Mouse (Mus musculus) kidney, postnatal 0 days (tissue): Measurements from ENCODE around the gene 1190002N15Rik. TPM values are rescaled to one million over a fixed set of nuclear protein-coding genes. Genes with fewer than 3 reads are reported as not detected.

Source experiments
- ATAC-seq: fragments of 200-750 bp; cut with Nextera tagmentation; replicated peaks from 2 replicates; pipeline ENCODE4 v1.8.0; 2017; ENCODE audit warnings: low read depth, moderate number of reproducible peaks, moderate TSS enrichment, moderate library complexity; ENCODE audit not compliant: low FRiP score
- DNase-seq: peaks from one replicate; pipeline ENCODE4 v3.0.0-alpha.2; 2016; ENCODE audit warnings: low spot score
- H3K27ac ChIP-seq: fragments of 300-500 bp; sonication (generic); 2 replicates; pipeline ENCODE4 v1.5.1; 2014; ENCODE audit warnings: mild to moderate bottlenecking
- H3K27me3 ChIP-seq: fragments of 300-500 bp; sonication (generic); 2 replicates; pipeline ENCODE4 v1.6.1; 2014; ENCODE audit warnings: low read length, mixed read lengths; ENCODE audit not compliant: insufficient read depth
- H3K36me3 ChIP-seq: fragments of 300-500 bp; sonication (generic); 2 replicates; pipeline ENCODE4 v1.6.1; 2014; ENCODE audit warnings: low read length, mixed read lengths; ENCODE audit not compliant: insufficient read depth
- H3K4me1 ChIP-seq: fragments of 300-500 bp; sonication (generic); replicated peaks from 2 replicates; pipeline ENCODE4 v1.6.1; 2014; ENCODE audit warnings: antibody characterized with exemption, low read length, mixed read lengths; ENCODE audit not compliant: insufficient read depth
- H3K4me2 ChIP-seq: fragments of 300-500 bp; sonication (generic); 2 replicates; pipeline ENCODE4 v1.6.1; 2014; ENCODE audit warnings: mild to moderate bottlenecking, low read length, moderate library complexity, mixed read lengths
- H3K4me3 ChIP-seq: fragments of 300-500 bp; sonication (generic); replicated peaks from 2 replicates; pipeline ENCODE4 v1.5.1; 2014; ENCODE audit warnings: low read depth, low read length
- H3K9ac ChIP-seq: fragments of 300-500 bp; sonication (generic); 2 replicates; pipeline ENCODE4 v1.6.1; 2014; ENCODE audit warnings: low read depth, low read length
- H3K9me3 ChIP-seq: fragments of 300-500 bp; sonication (generic); replicated peaks from 2 replicates; pipeline ENCODE4 v1.6.1; 2016; ENCODE audit warnings: low read length, inconsistent platforms, mixed read lengths
- CTCF ChIP-seq: IDR thresholded peaks from 2 replicates; pipeline ENCODE4 v1.5.1; 2016; ENCODE audit warnings: antibody characterized with exemption, low read depth, mild to moderate bottlenecking, moderate library complexity
- WGBS: fragments of 180-500 bp; shearing (Covaris S2); extraction: QIAGEN DNeasy Blood & Tissue Kit; methylation state at CpG from one replicate; pipeline ENCODE4 v1.1.7; 2014; 5-methylcytosine and 5-hydroxymethylcytosine counted together
- polyA plus RNA-seq: library from polyadenylated mRNA; unstranded; fragments of >200 nt; fragmentation: Nextera tagmentation; extraction: Ambion mirVana; gene quantifications from 2 replicates; pipeline ENCODE4 v1.2.1, GENCODE M21; 2015

1190002N15Rik gene
- polyA plus RNA-seq, 1 experiment from 2014 or later: 22.3 TPM

DNA sequence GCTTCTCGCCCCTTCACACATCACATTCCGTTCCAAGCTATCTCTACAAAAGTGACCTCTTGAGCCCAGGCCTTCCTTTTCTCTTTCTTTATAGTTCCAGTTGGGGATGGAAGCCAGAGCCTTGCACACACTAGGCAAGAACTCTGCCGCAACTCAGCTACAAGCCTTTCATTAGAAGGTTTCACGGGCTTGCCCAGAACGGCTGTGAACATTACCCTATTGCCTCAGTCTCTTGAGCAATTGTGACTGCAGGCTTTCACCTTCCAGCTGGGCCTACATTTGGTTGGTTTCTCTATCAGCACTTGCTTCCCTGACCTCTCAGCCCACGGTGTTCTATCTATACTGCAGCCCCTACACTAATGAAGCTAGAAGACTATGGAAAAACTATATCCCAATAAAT, 58.9 kb downstream of the 1190002N15Rik start:
- 80% methylated on average over 6 of the region's 6 CpGs for WGBS
- TF ChIP-seq CTCF: no peak
- no peak for DNase-seq

DNA sequence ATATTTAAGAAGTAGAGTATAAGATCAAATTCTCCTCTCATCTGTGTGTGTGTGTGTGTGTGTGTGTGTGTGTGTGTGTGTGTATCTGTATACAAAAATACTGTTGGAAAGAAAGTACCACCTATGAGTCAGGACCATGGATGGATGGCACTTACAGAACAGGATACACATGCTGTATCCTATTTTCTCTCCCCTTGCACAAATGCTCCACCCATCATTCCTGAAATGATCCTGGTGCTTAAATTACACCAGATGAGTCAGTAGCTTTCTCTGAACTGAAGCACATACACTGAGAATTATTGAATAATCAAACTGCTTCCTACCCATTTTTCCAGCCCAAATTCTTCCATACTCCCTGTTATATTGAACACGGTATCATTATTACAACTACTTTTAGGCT, 61.9 kb downstream of the 1190002N15Rik start:
- H3K4me3 ChIP-seq: no peak overlapping the region
- H3K9me3 ChIP-seq: no peaks in the 10 kb centered on the region
- no peak for ATAC-seq
- H3K27ac ChIP-seq: no peak overlapping the region
- TF ChIP-seq CTCF: no peak
- no peak overlapping the region for H3K9ac ChIP-seq
- no peak for DNase-seq
- H3K4me1 ChIP-seq: no peaks in the 10 kb centered on the region
- H3K4me2 ChIP-seq: no peak overlapping the region
- 100% methylated on average over 1 of the region's 1 CpGs for WGBS
- H3K27me3 ChIP-seq: no peaks in the 10 kb centered on the region
- H3K36me3 ChIP-seq: no peaks in the 10 kb centered on the region

More for the DNA sequence above, 58.9 kb downstream of the 1190002N15Rik start:
- no peak overlapping the region for H3K4me3 ChIP-seq
- H3K9me3 ChIP-seq: no peaks in the 10 kb centered on the region
- no peak overlapping the region for H3K9ac ChIP-seq
- no peaks in the 10 kb centered on the region for H3K36me3 ChIP-seq
- no peak overlapping the region for H3K4me2 ChIP-seq
- no peak overlapping the region for H3K27ac ChIP-seq
- no peak for ATAC-seq
- H3K27me3 ChIP-seq: no peaks in the 10 kb centered on the region
- H3K4me1 ChIP-seq: no peaks in the 10 kb centered on the region

- no peaks in the 10 kb centered on the region for H3K27me3 ChIP-seq
- H3K4me2 ChIP-seq: no peak overlapping the region
- no peak for TF ChIP-seq CTCF
Observed at GRCm38 (mm10) chr9:94473898-94474297, 64.0 kb downstream of the 1190002N15Rik start.

GRCm38 (mm10) chr9:94472963-94473582, 64.8 kb downstream of the 1190002N15Rik start:
- ATAC-seq (no peak), DNase-seq (no peak)
- no peaks in the 10 kb centered on the region for H3K27me3 ChIP-seq
- no peak overlapping the region for H3K4me2 ChIP-seq
- H3K4me1 ChIP-seq: no peaks in the 10 kb centered on the region
- no peaks in the 10 kb centered on the region for H3K36me3 ChIP-seq
- no peaks in the 10 kb centered on the region for H3K9me3 ChIP-seq
- H3K4me3 ChIP-seq: no peak overlapping the region
- H3K27ac ChIP-seq: no peak overlapping the region
- 56% methylated on average over 10 of the region's 10 CpGs for WGBS
- H3K9ac ChIP-seq: no peak overlapping the region
- no peak for TF ChIP-seq CTCF

More at GRCm38 (mm10) chr9:94473898-94474297, 64.0 kb downstream of the 1190002N15Rik start:
- H3K27ac ChIP-seq: no peak overlapping the region
- H3K36me3 ChIP-seq: no peaks in the 10 kb centered on the region
- no peaks in the 10 kb centered on the region for H3K9me3 ChIP-seq
- no peak for DNase-seq
- WGBS: 69% methylated on average over 7 of the region's 7 CpGs
- no peaks in the 10 kb centered on the region for H3K4me1 ChIP-seq
- no peak for ATAC-seq
- no peak overlapping the region for H3K9ac ChIP-seq
- H3K4me3 ChIP-seq: no peak overlapping the region

DNA sequence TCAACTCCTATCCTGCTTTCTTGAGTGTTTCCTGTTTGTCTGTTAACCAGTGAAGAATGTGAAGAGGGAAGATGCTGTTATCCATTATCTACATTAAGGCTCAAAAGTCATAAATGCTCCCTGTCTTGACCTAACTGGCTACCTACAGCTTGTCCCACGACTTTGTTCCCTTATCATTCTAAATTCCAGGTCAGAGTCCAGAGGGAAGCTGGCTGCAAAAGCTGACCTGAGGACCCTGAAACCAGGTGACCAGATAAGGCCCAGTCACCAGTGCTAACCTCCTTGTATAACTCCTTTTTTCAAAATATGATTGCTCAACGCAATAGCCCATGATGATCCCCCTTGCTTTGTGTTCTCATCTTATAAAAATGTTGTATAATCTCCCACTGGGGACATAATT, 66.4 kb downstream of the 1190002N15Rik start:
- H3K36me3 ChIP-seq: no peaks in the 10 kb centered on the region
- no peak for DNase-seq
- H3K4me1 ChIP-seq: no peaks in the 10 kb centered on the region
- H3K9me3 ChIP-seq: no peaks in the 10 kb centered on the region
- no peak overlapping the region for H3K9ac ChIP-seq
- WGBS: 59% methylated on average over 2 of the region's 2 CpGs
- TF ChIP-seq CTCF: no peak
- no peak overlapping the region for H3K4me2 ChIP-seq
- H3K27me3 ChIP-seq: no peaks in the 10 kb centered on the region
- ATAC-seq: no peak
- no peak overlapping the region for H3K27ac ChIP-seq
- no peak overlapping the region for H3K4me3 ChIP-seq

Other genes starting within 250 kb of the 1190002N15Rik start
- gene Slc9a9, start 131.8 kb upstream of the 1190002N15Rik start, polyA plus RNA-seq: 2.6 and 2.7 TPM in 2 replicates